Mouse (Mus musculus) C2C12 (cell line): ENCODE measurements around the gene Qars. TPM values are rescaled to one million over a fixed set of nuclear protein-coding genes. Genes with fewer than 3 reads are reported as not detected.

Experiments used
- H3K27me3 ChIP-seq: one replicate; pipeline ENCODE4 v1.6.1; 2011; ENCODE audit not compliant: control insufficient read depth, insufficient read depth, insufficient read length
- H3K36me3 ChIP-seq: one replicate; pipeline ENCODE4 v1.6.1; 2011; ENCODE audit not compliant: control insufficient read depth, insufficient read depth
- H3K4me3 ChIP-seq: one replicate; pipeline ENCODE4 v1.5.1; 2011; ENCODE audit warnings: mild to moderate bottlenecking, control low read depth; ENCODE audit not compliant: poor library complexity, insufficient read depth, severe bottlenecking
- H3K79me2 ChIP-seq: one replicate; pipeline ENCODE4 v1.6.1; 2011; ENCODE audit not compliant: control insufficient read depth, insufficient read depth
- H3K79me3 ChIP-seq: one replicate; pipeline ENCODE4 v1.6.1; 2011; ENCODE audit warnings: low read depth, control low read depth
- H3ac ChIP-seq: one replicate; pipeline ENCODE3; 2011; ENCODE audit warnings: low read depth; ENCODE audit not compliant: control insufficient read depth, insufficient read length
- CEBPB ChIP-seq: IDR thresholded peaks from one replicate; pipeline ENCODE4 v1.6.1; 2011; ENCODE audit warnings: low read depth, mild to moderate bottlenecking, control low read depth, moderate library complexity
- CTCF ChIP-seq: IDR thresholded peaks from one replicate; pipeline ENCODE4 v1.5.1; 2011; ENCODE audit not compliant: control insufficient read depth, insufficient read depth, insufficient read length
- FOSL1 ChIP-seq: IDR thresholded peaks from one replicate; pipeline ENCODE4 v1.8.0; 2011; ENCODE audit warnings: mild to moderate bottlenecking, low read length; ENCODE audit not compliant: poor library complexity, insufficient read depth, severe bottlenecking
- MAX ChIP-seq: IDR thresholded peaks from one replicate; pipeline ENCODE4 v1.6.1; 2011; ENCODE audit warnings: mild to moderate bottlenecking, control low read depth
- MYOD1 ChIP-seq: IDR thresholded peaks from one replicate; pipeline ENCODE4 v1.6.1; 2011; ENCODE audit warnings: low read depth; ENCODE audit not compliant: control insufficient read depth, insufficient read length
- MYOG ChIP-seq: IDR thresholded peaks from one replicate; pipeline ENCODE4 v1.6.1; 2011; ENCODE audit not compliant: control insufficient read depth, insufficient read length; ENCODE audit errors: extremely low read depth
- USF1 ChIP-seq: IDR thresholded peaks from one replicate; pipeline ENCODE4 v1.6.1; 2011; ENCODE audit warnings: low read depth, mild to moderate bottlenecking, control low read depth, moderate library complexity
- polyA plus RNA-seq: library from polyadenylated mRNA; unstranded; fragments of >200 nt; fragmentation: generic; extraction: Trizol; gene quantifications from one replicate; pipeline ENCODE4 v1.2.1, GENCODE M21; 2012; ENCODE audit warnings: missing spikeins

Qars gene
- polyA plus RNA-seq, 1 experiment: 203 TPM

DNA sequence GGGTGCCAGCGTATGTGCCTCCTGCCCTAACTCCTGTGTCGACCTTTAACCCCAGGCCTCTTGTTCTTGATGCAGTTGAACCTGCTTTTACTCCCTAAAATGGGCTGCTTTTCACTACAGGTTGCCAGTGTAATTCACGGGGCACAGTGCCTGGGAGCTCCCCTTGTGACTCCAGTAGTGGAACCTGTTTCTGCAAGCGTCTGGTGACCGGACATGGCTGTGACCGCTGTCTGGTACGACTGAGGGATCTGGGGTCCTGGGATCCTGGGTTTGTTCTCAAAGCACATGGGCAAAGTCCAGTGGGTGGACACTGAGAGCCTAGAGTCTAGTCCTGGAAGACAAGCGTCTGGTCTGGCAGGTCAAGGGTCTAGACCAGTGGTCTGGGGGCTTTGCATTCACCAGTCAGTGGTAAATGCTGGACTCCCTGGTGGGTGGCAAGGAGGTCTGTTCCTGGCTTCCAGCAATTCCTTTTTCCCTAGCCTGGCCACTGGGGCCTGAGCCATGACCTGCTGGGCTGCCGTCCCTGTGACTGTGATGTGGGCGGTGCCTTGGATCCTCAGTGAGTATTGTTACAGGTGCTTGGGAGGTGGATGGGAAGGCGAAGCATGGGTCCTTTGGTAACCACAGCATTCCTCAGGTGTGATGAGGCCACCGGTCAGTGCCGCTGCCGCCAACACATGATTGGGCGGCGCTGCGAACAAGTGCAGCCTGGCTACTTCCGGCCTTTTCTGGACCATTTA is 24.3 kb upstream of the Qars start:
- peaks cover 12% of the 10 kb centered on the region for H3K79me3 ChIP-seq
- no peaks in the 10 kb centered on the region for H3K27me3 ChIP-seq
- H3K79me2 ChIP-seq: peaks cover 32% of the 10 kb centered on the region
- no peak overlapping the region for H3ac ChIP-seq
- H3K36me3 ChIP-seq: peaks cover 50% of the 10 kb centered on the region
- no peak for TF ChIP-seq CTCF
- TF ChIP-seq MAX: no peak
- TF ChIP-seq MYOD1: no peak
- no peak for TF ChIP-seq USF1
- TF ChIP-seq FOSL1: no peak
- TF ChIP-seq CEBPB: no peak
- no peak for TF ChIP-seq MYOG
- H3K4me3 ChIP-seq: no peak overlapping the region

GRCm38 (mm10) chr9:108484021-108484420 is 23.5 kb upstream of the Qars start:
- no peak overlapping the region for H3K4me3 ChIP-seq
- peaks cover 32% of the 10 kb centered on the region for H3K79me2 ChIP-seq
- peaks cover 55% of the 10 kb centered on the region for H3K36me3 ChIP-seq
- H3K79me3 ChIP-seq: peaks cover 12% of the 10 kb centered on the region
- H3ac ChIP-seq: no peak overlapping the region
- no peak for TF ChIP-seq CEBPB
- no peaks in the 10 kb centered on the region for H3K27me3 ChIP-seq

DNA sequence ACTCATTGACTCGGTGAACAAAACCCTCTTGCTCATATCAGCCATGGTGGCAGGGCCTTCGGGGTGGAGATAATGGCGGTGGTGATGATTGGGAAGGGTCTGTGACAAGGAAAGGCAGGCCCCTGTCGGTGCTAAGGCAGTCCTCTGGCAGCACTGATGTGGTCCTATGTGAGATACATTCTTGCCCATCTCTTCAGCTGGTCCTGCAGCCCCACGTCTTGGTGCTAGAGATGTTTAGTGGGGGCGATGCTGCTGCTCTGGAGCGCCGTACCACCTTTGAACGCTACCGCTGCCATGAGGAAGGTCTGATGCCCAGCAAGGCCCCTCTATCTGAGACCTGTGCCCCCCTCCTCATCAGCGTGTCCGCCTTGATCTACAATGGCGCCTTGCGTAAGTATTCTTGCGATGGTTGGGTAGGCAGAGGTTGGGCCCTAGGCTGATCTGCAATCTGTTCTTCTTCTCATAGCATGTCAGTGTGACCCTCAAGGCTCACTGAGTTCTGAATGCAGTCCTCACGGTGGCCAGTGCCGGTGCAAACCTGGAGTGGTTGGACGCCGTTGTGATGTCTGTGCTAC is 22.1 kb upstream of the Qars start:
- Histone ChIP-seq H3ac (no peak overlapping the region), H3K36me3 (peaks cover 63% of the 10 kb centered on the region), H3K79me3 (peaks cover 10% of the 10 kb centered on the region), H3K4me3 (no peak overlapping the region), H3K27me3 (no peaks in the 10 kb centered on the region), H3K79me2 (peaks cover 24% of the 10 kb centered on the region)
- TF ChIP-seq CEBPB (no peak), CTCF (no peak), MYOG (no peak), MAX (no peak), USF1 (no peak), FOSL1 (no peak), MYOD1 (no peak)

GRCm38 (mm10) chr9:108486973-108487530 is 20.5 kb upstream of the Qars start:
- H3K36me3 ChIP-seq: peaks cover 53% of the 10 kb centered on the region

GRCm38 (mm10) chr9:108488403-108488802 is 19.1 kb upstream of the Qars start:
- H3K79me2 ChIP-seq: peaks cover 26% of the 10 kb centered on the region
- H3K4me3 ChIP-seq: no peak overlapping the region
- no peaks in the 10 kb centered on the region for H3K27me3 ChIP-seq
- peaks cover 17% of the 10 kb centered on the region for H3K79me3 ChIP-seq
- TF ChIP-seq CTCF: no peak
- no peak for TF ChIP-seq CEBPB
- no peak for TF ChIP-seq USF1
- TF ChIP-seq MYOD1: no peak
- no peak overlapping the region for H3ac ChIP-seq
- H3K36me3 ChIP-seq: peaks cover 47% of the 10 kb centered on the region

More at GRCm38 (mm10) chr9:108486973-108487530, 20.5 kb upstream of the Qars start:
- H3K79me2 ChIP-seq: peaks cover 20% of the 10 kb centered on the region
- H3K79me3 ChIP-seq: peaks cover 10% of the 10 kb centered on the region
- H3K27me3 ChIP-seq: no peaks in the 10 kb centered on the region
- H3K4me3 ChIP-seq: no peak overlapping the region
- TF ChIP-seq MAX (no peak), FOSL1 (no peak), USF1 (no peak), CEBPB (no peak), CTCF (no peak), MYOG (no peak), MYOD1 (no peak)
- H3ac ChIP-seq: no peak overlapping the region

DNA sequence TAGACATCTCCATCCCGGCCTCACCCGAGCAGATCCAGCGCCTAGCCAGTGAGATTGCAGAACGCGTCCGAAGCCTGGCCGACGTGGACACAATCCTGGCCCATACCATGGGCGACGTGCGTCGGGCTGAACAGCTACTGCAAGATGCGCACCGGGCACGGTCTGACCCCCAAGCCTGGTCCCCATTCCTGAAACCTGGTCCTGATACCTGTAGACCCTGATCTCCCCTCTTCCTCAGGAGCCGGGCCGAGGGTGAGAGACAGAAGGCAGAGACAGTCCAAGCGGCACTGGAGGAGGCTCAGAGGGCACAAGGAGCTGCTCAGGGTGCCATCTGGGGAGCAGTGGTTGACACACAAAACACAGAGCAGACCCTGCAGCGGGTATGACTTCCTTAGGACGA is 18.3 kb upstream of the Qars start:
- Histone ChIP-seq H3K36me3 (peaks cover 52% of the 10 kb centered on the region), H3ac (no peak overlapping the region), H3K27me3 (no peaks in the 10 kb centered on the region), H3K4me3 (no peak overlapping the region), H3K79me2 (peaks cover 32% of the 10 kb centered on the region), H3K79me3 (peaks cover 17% of the 10 kb centered on the region)
- TF ChIP-seq MAX (no peak), USF1 (no peak), CTCF (no peak), FOSL1 (no peak), MYOG (no peak), MYOD1 (no peak)
